Mouse (Mus musculus) ES-Bruce4 (cell line): Measurements from ENCODE around the gene Prm1.

Experiments
- CTCF ChIP-seq: IDR thresholded peaks from one replicate; pipeline ENCODE4 v1.8.1; 2011; ENCODE audit warnings: low read depth, low read length
- POLR2A ChIP-seq: IDR thresholded peaks from one replicate; pipeline ENCODE4 v1.8.1; 2011; ENCODE audit warnings: low read length; ENCODE audit not compliant: insufficient read depth

- TF ChIP-seq CTCF (no peak), POLR2A (no peak)
These were observed 31.6 kb upstream of the Prm1 start for GRCm38 (mm10) chr16:10837250-10837649.
